Mouse (Mus musculus) erythroblast, embryonic 14.5 days (primary cell): ENCODE results near the gene Gm47985. TPM values are rescaled to one million over a fixed set of nuclear protein-coding genes. Genes with fewer than 3 reads are reported as not detected.
"Not testable (repeated sequence)": the region's sequence is repeated elsewhere in the genome, so short reads cannot be mapped to it uniquely, and the experiment has no call there.

Experiments
- H3K27me3 ChIP-seq: 2 replicates; pipeline ENCODE4 v1.6.1; 2012; ENCODE audit warnings: inconsistent platforms; ENCODE audit not compliant: control insufficient read depth
- H3K36me3 ChIP-seq: 2 replicates; pipeline ENCODE4 v1.6.1; 2012; ENCODE audit warnings: mild to moderate bottlenecking, inconsistent platforms; ENCODE audit not compliant: control insufficient read depth
- H3K4me1 ChIP-seq: 2 replicates; pipeline ENCODE4 v1.6.1; 2012; ENCODE audit warnings: inconsistent platforms; ENCODE audit not compliant: control insufficient read depth
- H3K4me3 ChIP-seq: replicated peaks from 2 replicates; pipeline ENCODE3; 2012; ENCODE audit warnings: moderate library complexity, mild to moderate bottlenecking, inconsistent platforms
- H3K9me3 ChIP-seq: 2 replicates; pipeline ENCODE4 v1.6.1; 2012; ENCODE audit warnings: low read length, inconsistent platforms, mixed read lengths; ENCODE audit not compliant: control insufficient read depth
- GATA1 ChIP-seq: IDR thresholded peaks from 2 replicates; pipeline ENCODE4 v1.6.1; 2012; ENCODE audit warnings: low read length, inconsistent platforms, mixed read lengths
- TAL1 ChIP-seq: IDR thresholded peaks from 3 replicates; pipeline ENCODE4 v1.6.1; 2012; ENCODE audit warnings: low read length, inconsistent platforms, mixed read lengths
- polyA plus RNA-seq: library from polyadenylated mRNA; stranded (reverse); fragments of >175 nt; gene quantifications from 2 replicates; pipeline ENCODE4 v1.2.3, GENCODE M21; 2012

Gm47985 gene
- polyA plus RNA-seq, 1 experiment, result not detected

- not testable (repeated sequence) for H3K27me3 ChIP-seq, H3K4me3 ChIP-seq, H3K4me1 ChIP-seq, H3K36me3 ChIP-seq, H3K9me3 ChIP-seq
Observed at GRCm38 (mm10) chr1:151202771-151203170, 20.4 kb downstream of the Gm47985 start.

- not testable (repeated sequence) for H3K36me3 ChIP-seq, H3K27me3 ChIP-seq, H3K4me3 ChIP-seq, H3K4me1 ChIP-seq, H3K9me3 ChIP-seq
Observed at GRCm38 (mm10) chr1:151203818-151204217, 21.5 kb downstream of the Gm47985 start, which contains the start of gene 3110040M04Rik. Gene 3110040M04Rik (plus strand): TSS chr1:151204121.

GRCm38 (mm10) chr1:151208493-151208892 is 26.2 kb downstream of the Gm47985 start:
- H3K36me3 ChIP-seq, H3K4me1 ChIP-seq, H3K27me3 ChIP-seq, H3K9me3 ChIP-seq, H3K4me3 ChIP-seq: not testable (repeated sequence)

GRCm38 (mm10) chr1:151208944-151209343 is 26.6 kb downstream of the Gm47985 start:
- not testable (repeated sequence) for H3K9me3 ChIP-seq, H3K4me1 ChIP-seq, H3K27me3 ChIP-seq, H3K4me3 ChIP-seq, H3K36me3 ChIP-seq

- H3K9me3 ChIP-seq, H3K4me1 ChIP-seq, H3K36me3 ChIP-seq, H3K4me3 ChIP-seq: not testable (repeated sequence)
- H3K27me3 ChIP-seq, result peaks cover 11% of the 10 kb centered on the region
Observed at GRCm38 (mm10) chr1:151209824-151210355, 27.6 kb downstream of the Gm47985 start, which contains the start of gene Gm47996. Gene Gm47996 (plus strand): TSS chr1:151210131.

- not testable (repeated sequence) for H3K4me3 ChIP-seq, H3K4me1 ChIP-seq, H3K9me3 ChIP-seq, H3K36me3 ChIP-seq
- H3K27me3 ChIP-seq, result peaks cover 11% of the 10 kb centered on the region
Observed at GRCm38 (mm10) chr1:151211666-151212065, 29.3 kb downstream of the Gm47985 start.

GRCm38 (mm10) chr1:151214862-151215261 is 32.5 kb downstream of the Gm47985 start:
- Histone ChIP-seq H3K4me1 (peaks cover 7% of the 10 kb centered on the region), H3K9me3 (no peaks in the 10 kb centered on the region)
- TF ChIP-seq GATA1 (no peak), TAL1 (no peak)

GRCm38 (mm10) chr1:151215985-151216384 is 33.6 kb downstream of the Gm47985 start:
- peaks cover 11% of the 10 kb centered on the region for H3K27me3 ChIP-seq
- peaks cover 5% of the 10 kb centered on the region for H3K4me1 ChIP-seq
- no peak overlapping the region for H3K4me3 ChIP-seq
- TF ChIP-seq TAL1 (no peak), GATA1 (no peak)
- no peaks in the 10 kb centered on the region for H3K9me3 ChIP-seq
- no peaks in the 10 kb centered on the region for H3K36me3 ChIP-seq

More at GRCm38 (mm10) chr1:151214862-151215261, 32.5 kb downstream of the Gm47985 start:
- no peak overlapping the region for H3K4me3 ChIP-seq
- no peaks in the 10 kb centered on the region for H3K36me3 ChIP-seq
- H3K27me3 ChIP-seq, result peaks cover 11% of the 10 kb centered on the region

GRCm38 (mm10) chr1:151216417-151216816 is 34.1 kb downstream of the Gm47985 start:
- Histone ChIP-seq H3K27me3 (peaks cover 11% of the 10 kb centered on the region), H3K4me3 (no peak overlapping the region), H3K4me1 (peaks cover 5% of the 10 kb centered on the region), H3K9me3 (no peaks in the 10 kb centered on the region), H3K36me3 (no peaks in the 10 kb centered on the region)
- no peak for TF ChIP-seq GATA1
- TF ChIP-seq TAL1, result no peak

GRCm38 (mm10) chr1:151219045-151219444 is 36.7 kb downstream of the Gm47985 start:
- H3K36me3 ChIP-seq, result no peaks in the 10 kb centered on the region
- peaks cover 3% of the 10 kb centered on the region for H3K4me1 ChIP-seq
- no peak overlapping the region for H3K4me3 ChIP-seq
- peaks cover 4% of the 10 kb centered on the region; the same call in 1 of the 2 replicates for H3K27me3 ChIP-seq
- TF ChIP-seq GATA1 (no peak), TAL1 (no peak)
- no peaks in the 10 kb centered on the region for H3K9me3 ChIP-seq

GRCm38 (mm10) chr1:151220098-151220497 is 37.8 kb downstream of the Gm47985 start:
- Histone ChIP-seq H3K36me3 (no peaks in the 10 kb centered on the region), H3K27me3 (no peaks in the 10 kb centered on the region), H3K4me3 (no peak overlapping the region), H3K9me3 (no peaks in the 10 kb centered on the region), H3K4me1 (peaks cover 3% of the 10 kb centered on the region)
- TF ChIP-seq GATA1 (no peak), TAL1 (no peak)
